Mouse (Mus musculus) heart, postnatal 4 days (tissue): ENCODE measurements around the gene Tfdp2. TPM values are rescaled to one million over a fixed set of nuclear protein-coding genes. Genes with fewer than 3 reads are reported as not detected.

Experiments used
- DNase-seq: peaks from one replicate; pipeline ENCODE4 v3.0.0; 2021
- total RNA-seq, 2 experiments: library from RNA; stranded (reverse); gene quantifications; 2 replicates each; pipeline ENCODE4 v1.2.3; 2021

Gene Tfdp2
- total RNA-seq, 2 experiments from 2014 or later: 34.8 to 40.0 TPM

GRCm38 (mm10) chr9:96230271-96230670 is 34.2 kb downstream of the Tfdp2 start:
- no peak for DNase-seq

GRCm38 (mm10) chr9:96235477-96235876 is 39.4 kb downstream of the Tfdp2 start:
- DNase-seq: no peak

DNA sequence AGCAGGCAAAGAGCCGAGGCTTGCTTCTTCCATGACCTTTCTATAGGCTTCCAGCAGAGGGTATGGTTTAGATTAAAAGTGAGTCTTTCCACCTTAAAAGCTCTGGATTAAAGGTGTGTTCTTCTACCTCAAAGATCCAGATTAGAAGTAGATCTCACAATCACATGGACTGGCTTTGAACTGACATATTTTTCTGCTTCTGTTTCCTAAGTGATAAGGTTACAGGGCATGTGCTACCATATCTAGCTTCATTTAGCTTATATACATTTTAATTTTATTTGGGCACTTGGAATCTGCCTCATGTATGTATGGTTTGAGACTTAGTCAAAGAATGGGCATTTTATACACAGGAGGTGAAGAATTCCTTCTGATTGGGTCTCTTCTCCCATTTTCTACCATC is 41.3 kb downstream of the Tfdp2 start:
- no peak for DNase-seq

DNA sequence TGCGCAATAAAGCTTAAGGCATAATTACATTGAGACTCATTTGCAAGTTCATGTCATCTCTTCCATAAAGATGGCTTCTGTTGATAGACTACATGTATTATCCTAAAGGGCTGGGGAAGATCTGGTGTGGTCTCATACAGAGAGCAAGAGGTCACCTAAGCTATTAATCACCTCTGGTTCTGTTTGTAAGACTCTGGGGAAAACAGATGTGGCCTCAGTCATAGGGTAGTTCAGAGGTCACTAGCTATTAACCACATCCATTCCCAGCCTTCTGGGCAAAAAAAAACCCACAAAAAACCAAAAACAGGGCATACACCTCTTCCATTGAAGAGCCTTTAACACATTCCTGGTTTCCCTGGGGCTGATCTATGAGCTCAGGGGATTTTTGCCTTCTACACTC is 42.2 kb downstream of the Tfdp2 start:
- no peak for DNase-seq

DNA sequence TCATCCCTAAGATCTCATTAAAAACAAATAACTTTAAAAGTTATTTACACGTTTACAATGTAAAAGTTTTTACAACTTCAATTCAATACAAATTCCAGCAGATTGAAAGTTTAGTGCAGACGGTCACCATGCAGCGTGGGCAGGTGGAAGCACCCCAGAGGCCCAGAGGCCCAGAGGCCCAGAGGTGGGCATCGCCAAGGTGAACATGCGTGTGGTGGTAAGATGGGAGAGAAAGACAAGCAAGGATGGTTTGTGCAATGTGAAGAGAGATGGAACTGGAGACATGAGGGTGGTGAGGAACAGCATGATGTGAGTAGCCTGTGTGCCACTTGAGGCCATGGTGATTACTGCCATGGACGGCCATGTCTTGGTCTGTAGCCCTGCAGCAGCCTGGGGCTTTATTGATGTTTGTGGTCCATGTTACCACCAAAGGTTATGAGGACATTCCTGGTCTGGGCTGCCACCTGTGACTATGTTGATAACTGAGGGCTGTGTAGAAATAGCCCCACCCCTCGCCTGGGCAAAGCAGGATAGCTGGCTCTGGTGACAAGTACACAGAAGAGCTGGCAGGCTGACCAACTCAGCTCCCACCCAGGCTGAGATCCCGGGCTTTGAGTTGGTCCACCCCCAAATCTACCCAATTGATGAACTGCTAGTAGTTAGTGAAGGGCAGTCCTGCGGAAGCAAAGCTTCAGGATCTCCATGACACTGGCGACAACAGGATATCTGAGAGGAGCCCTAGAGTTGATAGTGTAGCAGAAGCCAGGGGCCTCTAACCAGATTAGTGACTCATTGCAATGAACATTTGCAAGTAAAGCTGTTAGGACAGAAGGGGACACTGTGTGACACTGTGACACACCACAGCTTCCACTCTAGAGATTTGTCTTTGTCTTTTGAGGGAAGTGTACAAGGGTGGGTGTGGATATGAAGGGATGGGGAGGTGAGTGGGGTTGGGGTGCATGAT is 45.3 kb downstream of the Tfdp2 start:
- DNase-seq: peak; percentile 12

- DNase-seq: no peak
These were observed 47.8 kb downstream of the Tfdp2 start for GRCm38 (mm10) chr9:96243915-96244314.

GRCm38 (mm10) chr9:96254812-96255211 is 58.7 kb downstream of the Tfdp2 start:
- DNase-seq: no peak

- DNase-seq: peak; percentile 27
These were observed 62.4 kb downstream of the Tfdp2 start for GRCm38 (mm10) chr9:96258478-96258877.

DNA sequence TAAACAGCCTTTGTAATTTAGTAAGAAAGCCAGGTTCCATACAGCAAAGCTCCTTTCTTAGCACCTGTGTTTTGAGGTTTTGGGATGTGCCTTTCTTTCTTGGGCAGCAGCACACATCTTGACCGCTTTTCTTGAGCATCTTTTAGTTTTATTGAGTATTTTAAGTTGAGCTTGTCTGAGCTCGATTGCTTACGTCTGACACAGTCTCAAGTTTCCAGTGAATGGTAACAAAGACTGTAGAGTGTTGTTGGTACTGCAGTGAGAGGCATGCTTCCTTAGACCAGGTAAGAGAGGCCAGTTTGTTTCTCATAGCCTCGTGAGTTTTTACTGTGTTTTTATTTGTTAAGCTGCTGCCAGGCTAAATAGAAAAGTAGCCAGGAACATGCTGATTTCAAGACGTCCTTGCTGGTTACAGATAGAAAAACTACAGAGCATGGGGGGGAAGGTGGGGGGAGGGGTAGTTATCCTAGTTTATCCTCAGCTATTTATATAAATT is 63.0 kb downstream of the Tfdp2 start:
- DNase-seq: peak; percentile 25

GRCm38 (mm10) chr9:96259753-96260520 is 63.9 kb downstream of the Tfdp2 start:
- DNase-seq: peak; percentile 17

DNA sequence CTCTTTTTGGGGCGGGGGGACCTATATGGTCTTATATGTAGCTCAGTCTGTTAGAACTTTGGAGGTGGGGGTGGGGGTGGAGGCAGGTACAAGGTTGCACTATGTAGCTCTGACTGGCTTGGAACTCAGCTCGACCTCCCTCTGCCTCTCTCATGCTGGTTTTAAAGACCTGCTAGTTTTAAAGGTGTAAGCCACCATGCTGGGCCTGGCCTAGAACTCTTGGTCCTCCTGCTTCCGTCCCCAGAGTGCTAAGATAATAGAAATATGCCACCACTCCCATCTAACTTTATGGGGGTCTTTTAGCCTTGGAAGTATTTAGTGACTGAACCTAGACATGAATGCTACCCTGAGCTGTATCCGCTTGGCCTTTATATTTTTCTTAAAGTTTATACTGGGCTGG is 65.0 kb downstream of the Tfdp2 start:
- no peak for DNase-seq

DNA sequence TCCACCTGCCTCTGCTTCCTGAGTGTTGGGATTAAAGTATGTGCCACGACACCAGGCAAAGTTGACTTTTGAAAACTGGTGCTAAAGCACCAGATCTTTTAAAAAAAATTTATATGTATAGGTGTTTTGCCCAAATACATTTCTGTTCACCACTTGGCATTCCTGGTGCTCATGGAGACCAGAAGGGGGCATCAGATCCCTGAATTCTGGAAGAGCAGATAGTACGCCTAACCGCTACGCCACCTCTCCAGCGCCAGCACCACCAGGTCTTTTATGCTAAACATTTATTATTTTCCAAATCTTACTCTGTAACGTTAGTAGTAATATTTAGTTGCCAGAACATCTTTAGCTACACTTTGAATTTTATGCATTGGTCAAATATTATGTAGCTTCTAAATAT is 65.9 kb downstream of the Tfdp2 start:
- DNase-seq: no peak

DNA sequence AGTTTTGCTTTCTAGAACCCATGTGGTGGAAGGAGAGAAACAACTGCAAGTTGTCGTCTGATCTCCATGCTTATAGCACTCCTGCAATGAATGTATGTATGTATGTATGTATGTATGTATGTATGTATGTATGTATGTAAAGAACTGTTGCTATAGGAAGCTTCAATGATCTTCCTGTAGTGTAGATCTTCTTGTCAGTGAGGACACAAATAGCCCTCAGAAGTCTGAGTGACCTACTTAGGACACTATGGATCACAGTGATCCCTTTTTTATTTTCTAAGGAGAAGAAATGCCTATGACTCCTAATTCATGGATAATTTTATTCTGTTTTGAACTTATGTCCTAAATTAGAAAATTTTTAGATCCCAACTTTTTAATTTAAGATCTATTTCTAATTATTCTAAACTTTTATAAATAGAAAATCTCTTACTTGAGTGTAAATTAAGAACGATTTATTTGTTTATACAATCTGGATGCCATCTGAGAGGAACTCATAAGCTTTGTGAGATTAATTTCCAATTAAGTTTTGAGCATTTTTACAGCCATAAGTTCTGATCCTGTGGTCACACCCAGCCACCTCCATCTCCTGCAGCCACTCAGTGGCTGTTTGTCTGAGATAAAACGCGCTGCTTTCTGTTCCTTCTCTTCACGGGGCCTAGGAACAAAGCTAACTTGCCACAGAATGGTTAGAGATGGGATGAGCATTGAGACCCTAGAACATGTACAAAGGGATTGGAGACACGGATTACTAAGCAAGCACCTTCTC is 70.9 kb downstream of the Tfdp2 start:
- DNase-seq: no peak

DNA sequence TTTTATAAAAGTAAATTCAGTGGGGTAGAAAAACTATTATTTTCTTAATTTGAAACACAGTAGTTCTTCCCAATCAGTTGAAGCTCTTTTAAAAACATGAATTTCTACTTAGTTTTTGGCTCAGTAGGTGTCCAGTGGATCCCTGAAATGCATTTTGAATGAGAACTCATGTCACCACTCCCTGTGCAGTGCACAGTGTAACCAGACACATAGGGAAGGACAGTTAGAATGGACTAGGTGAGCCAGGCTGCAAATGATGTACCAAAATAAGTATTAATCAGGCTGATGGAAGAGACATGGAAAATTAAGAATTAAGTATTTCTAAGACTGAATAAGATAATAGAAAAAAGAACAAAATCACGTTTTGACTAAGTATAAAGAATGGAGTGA is 71.5 kb downstream of the Tfdp2 start:
- no peak for DNase-seq

GRCm38 (mm10) chr9:96269726-96270125 is 73.7 kb downstream of the Tfdp2 start:
- DNase-seq: no peak

DNA sequence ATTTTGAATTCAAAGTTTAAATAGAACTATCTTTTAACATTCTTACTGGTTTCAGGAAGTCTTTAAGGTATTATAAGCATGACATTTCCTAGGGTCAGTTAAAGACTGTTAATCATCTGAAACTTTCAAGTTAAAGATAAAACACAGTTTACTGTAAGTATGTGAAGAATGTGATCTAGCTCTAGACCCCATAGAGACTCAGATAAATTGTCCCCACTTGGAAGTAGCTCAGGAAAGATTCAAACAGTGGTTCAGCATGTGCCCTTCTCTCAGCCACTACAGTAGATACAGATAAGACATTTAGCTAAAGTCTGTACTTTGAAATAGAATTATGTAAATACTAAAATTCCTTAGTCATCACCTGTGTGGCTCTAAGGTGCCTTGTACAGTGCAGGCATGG is 79.5 kb downstream of the Tfdp2 start:
- DNase-seq: no peak

GRCm38 (mm10) chr9:96281497-96281896 is 85.4 kb downstream of the Tfdp2 start:
- DNase-seq: no peak

DNA sequence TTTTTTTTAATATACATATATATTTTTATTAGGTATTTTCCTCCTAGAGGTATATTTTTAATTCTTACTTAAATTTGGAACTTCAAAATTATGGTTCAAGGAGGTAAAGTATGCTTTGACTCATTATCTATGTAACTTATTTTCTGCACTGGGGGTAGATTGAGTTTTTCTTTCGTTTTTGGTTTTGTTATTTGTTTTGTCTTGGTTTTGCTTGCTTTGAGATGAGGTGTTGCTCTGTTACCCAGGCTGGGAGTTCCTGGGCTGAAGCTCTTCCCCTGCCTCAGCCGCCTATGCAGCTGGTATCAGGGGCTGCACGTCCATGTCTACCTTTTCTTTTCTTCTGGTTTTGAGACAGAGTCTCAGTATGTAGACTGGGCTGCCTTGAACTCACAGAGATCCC is 86.0 kb downstream of the Tfdp2 start:
- no peak for DNase-seq

- no peak for DNase-seq
These were observed 88.8 kb downstream of the Tfdp2 start for GRCm38 (mm10) chr9:96284916-96285315.

- DNase-seq: no peak
These were observed 96.1 kb downstream of the Tfdp2 start for GRCm38 (mm10) chr9:96292144-96292543.

GRCm38 (mm10) chr9:96299324-96300008 is 103.4 kb downstream of the Tfdp2 start:
- no peak for DNase-seq

GRCm38 (mm10) chr9:96308816-96309215 is 112.7 kb downstream of the Tfdp2 start:
- no peak for DNase-seq
